Mouse (Mus musculus): ENCODE results near the gene Tulp3. TPM values are rescaled to one million over a fixed set of nuclear protein-coding genes. Genes with fewer than 3 reads are reported as not detected.
A peak's percentile ranks its signal among the peaks of the same experiment; 100 is the strongest.
"Not testable (repeated sequence)": the region's sequence is repeated elsewhere in the genome, so short reads cannot be mapped to it uniquely, and the experiment has no call there.

The Tulp3 gene
- polyA plus RNA-seq (2015; fragmentation: Nextera tagmentation; extraction: Ambion mirVana): 14.6 and 15.8 TPM in 2 replicates

GRCm38 (mm10) chr6:128355726-128356416, at the start of gene Tulp3:
Tulp3 (minus strand) TSS chr6:128355851.
- peak; percentile 98 for ATAC-seq (ENCODE audit: insufficient read depth, low FRiP score, low read depth)
- Histone ChIP-seq H3K36me3 (peaks cover 12% of the 10 kb centered on the region), H3K27ac (peak within 1 kb of the TSS; percentile 81), H3K4me1 (peaks cover 13% of the 10 kb centered on the region; the same call in 1 of the 2 replicates), H3K4me2 (peak within 1 kb of the TSS; percentile 78), H3K9me3 (no peaks in the 10 kb centered on the region), H3K27me3 (replicated peaks) (no peaks in the 10 kb centered on the region), H3K4me3 (replicated peaks) (peak within 1 kb of the TSS; percentile 63), H3K9ac (peak within 1 kb of the TSS; percentile 74)
- WGBS: under 1% methylated on average over 41 of the region's 42 CpGs

- WGBS: 49% methylated on average over 5 of the region's 5 CpGs
- Histone ChIP-seq H3K9me3 (no peaks in the 10 kb centered on the region), H3K27me3 (replicated peaks) (no peaks in the 10 kb centered on the region), H3K9ac (no peak overlapping the region), H3K4me2 (no peak overlapping the region), H3K4me3 (replicated peaks) (no peak overlapping the region), H3K4me1 (0 out of 2 replicates have a peak, but pooled peaks cover 6% of the 10 kb centered on the region), H3K36me3 (peaks cover 16% of the 10 kb centered on the region), H3K27ac (no peak overlapping the region)
- no peak for ATAC-seq (ENCODE audit: insufficient read depth, low FRiP score, low read depth)
These were observed 49.1 kb upstream of the Tulp3 start for GRCm38 (mm10) chr6:128404708-128405107.

GRCm38 (mm10) chr6:128399421-128400185, 44.0 kb upstream of the Tulp3 start:
- Histone ChIP-seq H3K27ac (no peak overlapping the region), H3K27me3 (replicated peaks) (no peaks in the 10 kb centered on the region), H3K36me3 (no peaks in the 10 kb centered on the region), H3K4me2 (peak overlapping the region; percentile 49), H3K9ac (no peak overlapping the region), H3K4me1 (peaks cover 10% of the 10 kb centered on the region; the same call in 1 of the 2 replicates), H3K9me3 (no peaks in the 10 kb centered on the region), H3K4me3 (replicated peaks) (peak overlapping the region; percentile 24; the same call in 1 of the 2 replicates)
- peak; percentile 61 for ATAC-seq (ENCODE audit: insufficient read depth, low FRiP score, low read depth)
- WGBS: 37% methylated on average over 21 of the region's 21 CpGs

GRCm38 (mm10) chr6:128398996-128399395, 43.3 kb upstream of the Tulp3 start, which contains the start of gene Nrip2:
Nrip2 (plus strand) TSS chr6:128399296.
- Histone ChIP-seq H3K27me3 (replicated peaks) (no peaks in the 10 kb centered on the region), H3K27ac (no peak within 1 kb of the TSS), H3K9me3 (no peaks in the 10 kb centered on the region), H3K4me2 (peak within 1 kb of the TSS; percentile 49), H3K9ac (no peak within 1 kb of the TSS), H3K4me3 (replicated peaks) (peak within 1 kb of the TSS; percentile 24; the same call in 1 of the 2 replicates), H3K36me3 (no peaks in the 10 kb centered on the region), H3K4me1 (peaks cover 10% of the 10 kb centered on the region; the same call in 1 of the 2 replicates)
- WGBS: 63% methylated on average over 3 of the region's 3 CpGs
- ATAC-seq (ENCODE audit: insufficient read depth, low FRiP score, low read depth): no peak

- Histone ChIP-seq H3K4me3 (replicated peaks) (no peak overlapping the region), H3K27me3 (replicated peaks) (no peaks in the 10 kb centered on the region), H3K36me3 (no peaks in the 10 kb centered on the region), H3K9ac (no peak overlapping the region), H3K4me1 (peaks cover 10% of the 10 kb centered on the region; the same call in 1 of the 2 replicates), H3K4me2 (no peak overlapping the region), H3K27ac (no peak overlapping the region), H3K9me3 (no peaks in the 10 kb centered on the region)
- no peak; the same call in 1 of the 2 replicates for ATAC-seq (ENCODE audit: insufficient read depth, low FRiP score, low read depth)
- WGBS: 65% methylated on average over 7 of the region's 7 CpGs
These were observed 42.1 kb upstream of the Tulp3 start for GRCm38 (mm10) chr6:128397574-128398261.

- no peak for ATAC-seq (ENCODE audit: insufficient read depth, low FRiP score, low read depth)
- 30% methylated on average over 1 of the region's 1 CpGs for WGBS
- H3K9me3 ChIP-seq: no peaks in the 10 kb centered on the region
- H3K9ac ChIP-seq: no peak overlapping the region
- H3K4me1 ChIP-seq: no peaks in the 10 kb centered on the region
- H3K36me3 ChIP-seq: no peaks in the 10 kb centered on the region
- H3K4me3 ChIP-seq (replicated peaks): no peak overlapping the region
- no peak overlapping the region for H3K4me2 ChIP-seq
- H3K27ac ChIP-seq: no peak overlapping the region
- H3K27me3 ChIP-seq (replicated peaks): no peaks in the 10 kb centered on the region
These were observed 35.0 kb upstream of the Tulp3 start for GRCm38 (mm10) chr6:128390683-128391082.

GRCm38 (mm10) chr6:128389185-128389584, 33.5 kb upstream of the Tulp3 start:
- ATAC-seq (ENCODE audit: insufficient read depth, low FRiP score, low read depth): no peak
- WGBS: 64% methylated on average over 1 of the region's 1 CpGs
- H3K36me3 ChIP-seq: no peaks in the 10 kb centered on the region
- H3K9me3 ChIP-seq: no peaks in the 10 kb centered on the region
- H3K27ac ChIP-seq: no peak overlapping the region
- no peaks in the 10 kb centered on the region for H3K27me3 ChIP-seq (replicated peaks)
- H3K4me1 ChIP-seq: no peaks in the 10 kb centered on the region
- no peak overlapping the region for H3K9ac ChIP-seq
- H3K4me3 ChIP-seq (replicated peaks): no peak overlapping the region
- H3K4me2 ChIP-seq: no peak overlapping the region

- Histone ChIP-seq H3K9me3 (no peaks in the 10 kb centered on the region), H3K9ac (no peak overlapping the region), H3K36me3 (no peaks in the 10 kb centered on the region), H3K27me3 (replicated peaks) (no peaks in the 10 kb centered on the region), H3K4me3 (replicated peaks) (no peak overlapping the region), H3K4me2 (no peak overlapping the region), H3K4me1 (no peaks in the 10 kb centered on the region), H3K27ac (no peak overlapping the region)
- ATAC-seq (ENCODE audit: insufficient read depth, low FRiP score, low read depth): no peak
- 65% methylated on average over 1 of the region's 1 CpGs for WGBS
These were observed 29.4 kb upstream of the Tulp3 start for GRCm38 (mm10) chr6:128385026-128385425.

- no peaks in the 10 kb centered on the region for H3K9me3 ChIP-seq
- ATAC-seq (ENCODE audit: insufficient read depth, low FRiP score, low read depth): no peak
- 75% methylated on average over 7 of the region's 7 CpGs for WGBS
- no peak overlapping the region for H3K4me2 ChIP-seq
- H3K36me3 ChIP-seq: no peaks in the 10 kb centered on the region
- H3K27ac ChIP-seq: no peak overlapping the region
- H3K9ac ChIP-seq: no peak overlapping the region
- no peaks in the 10 kb centered on the region for H3K27me3 ChIP-seq (replicated peaks)
- no peak overlapping the region for H3K4me3 ChIP-seq (replicated peaks)
- H3K4me1 ChIP-seq: no peaks in the 10 kb centered on the region
These were observed 28.1 kb upstream of the Tulp3 start for GRCm38 (mm10) chr6:128383752-128384151.

- 0 out of 2 replicates have a peak, but pooled peaks cover 3% of the 10 kb centered on the region for H3K36me3 ChIP-seq
- H3K9me3 ChIP-seq: no peaks in the 10 kb centered on the region
- no peak overlapping the region for H3K4me3 ChIP-seq (replicated peaks)
- no peaks in the 10 kb centered on the region for H3K27me3 ChIP-seq (replicated peaks)
- ATAC-seq (ENCODE audit: insufficient read depth, low FRiP score, low read depth): no peak
- WGBS: 67% methylated on average over 3 of the region's 3 CpGs
- no peak overlapping the region for H3K27ac ChIP-seq
- H3K4me1 ChIP-seq: no peaks in the 10 kb centered on the region
- no peak overlapping the region for H3K9ac ChIP-seq
- H3K4me2 ChIP-seq: no peak overlapping the region
These were observed 25.6 kb upstream of the Tulp3 start for GRCm38 (mm10) chr6:128381254-128381653.

- 61% methylated on average over 1 of the region's 1 CpGs for WGBS
- H3K9ac ChIP-seq; H3K27ac ChIP-seq; H3K36me3 ChIP-seq; H3K4me1 ChIP-seq; H3K27me3 ChIP-seq (replicated peaks); ATAC-seq (ENCODE audit: insufficient read depth, low FRiP score, low read depth); H3K4me3 ChIP-seq (replicated peaks); H3K4me2 ChIP-seq; H3K9me3 ChIP-seq: not testable (repeated sequence)
These were observed 25.0 kb upstream of the Tulp3 start for GRCm38 (mm10) chr6:128380594-128381167.
